Mouse (Mus musculus): ENCODE results near the gene Setd3. TPM values are rescaled to one million over a fixed set of nuclear protein-coding genes. Genes with fewer than 3 reads are reported as not detected.
A peak's percentile ranks its signal among the peaks of the same experiment; 100 is the strongest.

Gene Setd3
- polyA plus RNA-seq, 1 experiment from 2014 or later, result 72.6 TPM

DNA sequence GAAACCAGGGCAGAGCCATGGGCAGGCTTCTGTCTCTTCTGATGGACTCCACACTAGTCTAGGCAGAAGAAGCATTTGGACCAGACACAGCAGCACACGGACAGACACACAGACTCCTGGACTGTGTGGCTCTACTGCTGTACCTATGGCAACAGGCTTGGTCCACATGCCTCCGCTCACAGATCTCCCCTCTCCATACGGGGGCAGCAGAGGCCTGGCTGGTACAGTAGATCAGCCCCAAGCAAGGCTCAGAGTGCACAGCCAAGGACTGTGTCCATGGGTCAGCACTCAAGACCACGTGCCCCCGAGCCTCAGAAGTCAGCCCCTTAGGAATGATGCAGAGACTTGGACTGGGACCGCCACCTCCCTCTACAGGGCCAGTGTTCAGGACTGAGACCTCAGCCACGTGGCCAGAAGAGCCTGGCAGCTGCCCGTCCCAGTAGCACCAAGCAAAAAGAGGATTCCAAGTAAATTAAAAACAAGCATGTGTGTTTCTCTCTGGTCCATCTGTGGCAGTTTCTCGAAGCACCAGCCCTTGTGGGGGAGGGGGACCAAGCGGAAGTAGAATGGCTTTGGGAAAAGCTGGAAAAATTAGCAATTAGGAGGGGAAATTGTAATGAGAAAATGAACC is 100.9 kb downstream of the Setd3 start:
- Histone ChIP-seq H3K9me3 (no peaks in the 10 kb centered on the region), H3K4me3 (no peak overlapping the region), H3K27ac (no peak overlapping the region), H3K27me3 (ENCODE audit: insufficient read depth, poor library complexity, severe bottlenecking) (no peaks in the 10 kb centered on the region), H3K4me1 (no peaks in the 10 kb centered on the region), H3K36me3 (no peaks in the 10 kb centered on the region)
- 68% methylated on average over 10 of the region's 10 CpGs for WGBS
- no peak for DNase-seq (ENCODE audit: low spot score)

- H3K4me3 ChIP-seq, result no peak overlapping the region
- no peaks in the 10 kb centered on the region for H3K9me3 ChIP-seq
- peaks cover 10% of the 10 kb centered on the region for H3K27me3 ChIP-seq (ENCODE audit: insufficient read depth, poor library complexity, severe bottlenecking)
- H3K27ac ChIP-seq, result no peak overlapping the region
- H3K36me3 ChIP-seq, result no peaks in the 10 kb centered on the region
- WGBS, result 70% methylated on average over 5 of the region's 5 CpGs
- no peak for DNase-seq (ENCODE audit: low spot score)
- H3K4me1 ChIP-seq, result peaks cover 14% of the 10 kb centered on the region
Observed at GRCm38 (mm10) chr12:108072907-108073306, 106.2 kb downstream of the Setd3 start.

DNA sequence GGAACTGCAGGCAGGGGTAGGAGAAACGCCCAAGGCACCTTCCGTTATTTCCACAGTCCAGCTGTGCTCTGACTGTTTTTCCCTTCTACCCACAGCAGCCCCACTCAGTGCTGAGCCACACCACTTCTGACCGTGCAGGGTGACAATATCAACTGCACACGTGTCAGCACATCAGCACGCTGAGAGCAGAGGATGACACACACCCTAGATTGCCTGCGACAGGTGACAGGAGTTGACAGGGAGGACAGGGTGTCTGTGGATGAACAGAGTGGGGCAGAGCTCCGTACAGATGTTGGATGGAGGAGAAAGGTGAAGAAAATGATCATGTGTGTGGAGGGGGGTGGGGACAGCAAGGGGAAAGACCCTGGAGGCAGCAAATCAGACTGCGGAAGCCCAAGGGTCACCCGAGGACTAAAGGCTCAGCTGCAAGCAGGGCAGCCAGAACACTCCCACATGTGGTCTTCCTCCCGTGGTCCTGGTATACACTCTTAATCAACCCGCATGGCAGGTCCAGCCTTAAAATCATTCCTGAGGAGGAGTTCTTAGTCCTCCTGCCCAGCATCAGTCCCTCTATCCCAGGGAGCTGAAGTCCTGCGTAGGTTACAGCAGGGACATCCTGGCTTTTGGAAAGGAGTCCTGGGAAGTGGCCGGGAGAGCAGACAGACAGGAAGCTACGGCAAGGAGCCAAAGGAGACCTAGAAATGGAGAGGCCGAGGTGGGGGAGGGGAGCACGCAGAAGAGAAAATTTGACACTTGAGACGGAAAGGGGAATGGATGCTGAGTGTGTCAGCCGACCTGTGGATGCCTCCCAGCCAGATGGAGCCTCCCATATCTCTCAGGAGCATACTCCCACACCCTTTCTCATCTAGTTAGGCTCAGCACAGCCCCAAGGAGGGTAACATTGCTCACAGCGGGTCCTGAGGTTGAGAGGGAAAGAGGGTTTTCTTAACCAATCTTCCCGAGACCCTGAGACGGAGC is 108.1 kb downstream of the Setd3 start:
- H3K36me3 ChIP-seq, result no peaks in the 10 kb centered on the region
- H3K9me3 ChIP-seq, result no peaks in the 10 kb centered on the region
- 45% methylated on average over 21 of the region's 21 CpGs for WGBS
- H3K27me3 ChIP-seq (ENCODE audit: insufficient read depth, poor library complexity, severe bottlenecking), result peaks cover 13% of the 10 kb centered on the region
- peak overlapping the region; percentile 38; the same call in 1 of the 2 replicates for H3K27ac ChIP-seq
- no peak overlapping the region for H3K4me3 ChIP-seq
- H3K4me1 ChIP-seq, result peaks cover 14% of the 10 kb centered on the region
- no peak for DNase-seq (ENCODE audit: low spot score)

DNA sequence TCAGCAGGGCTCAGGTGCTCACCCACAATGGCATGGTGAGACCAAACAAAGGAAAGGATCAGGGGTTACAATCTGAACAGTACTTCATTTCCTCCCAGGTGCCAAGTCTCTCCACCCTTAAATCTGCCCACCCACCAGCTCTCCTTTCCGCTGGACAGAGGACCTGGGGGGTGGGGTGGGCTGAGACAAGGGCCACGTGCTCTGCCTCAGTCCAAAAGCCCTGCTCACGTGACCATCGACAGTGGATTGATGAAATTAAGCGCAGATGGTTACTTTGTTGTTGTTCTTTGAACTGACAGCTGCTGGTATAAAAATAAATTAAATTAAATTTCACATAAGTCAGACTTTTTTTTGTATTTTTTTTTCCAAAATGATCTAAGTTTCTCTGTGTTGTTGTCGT is 109.6 kb downstream of the Setd3 start:
- Histone ChIP-seq H3K4me3 (no peak overlapping the region), H3K9me3 (no peaks in the 10 kb centered on the region), H3K36me3 (no peaks in the 10 kb centered on the region), H3K27ac (no peak overlapping the region), H3K4me1 (peaks cover 21% of the 10 kb centered on the region), H3K27me3 (ENCODE audit: insufficient read depth, poor library complexity, severe bottlenecking) (peaks cover 13% of the 10 kb centered on the region)
- WGBS, result 71% methylated on average over 6 of the region's 6 CpGs
- DNase-seq (ENCODE audit: low spot score), result no peak

- H3K4me3 ChIP-seq, result no peak overlapping the region
- WGBS, result 84% methylated on average over 13 of the region's 13 CpGs
- no peak for DNase-seq (ENCODE audit: low spot score)
- peaks cover 13% of the 10 kb centered on the region for H3K27me3 ChIP-seq (ENCODE audit: insufficient read depth, poor library complexity, severe bottlenecking)
- no peaks in the 10 kb centered on the region for H3K9me3 ChIP-seq
- H3K4me1 ChIP-seq, result peaks cover 29% of the 10 kb centered on the region
- no peak overlapping the region for H3K27ac ChIP-seq
- H3K36me3 ChIP-seq, result no peaks in the 10 kb centered on the region
Observed at GRCm38 (mm10) chr12:108067811-108068375, 111.2 kb downstream of the Setd3 start.

DNA sequence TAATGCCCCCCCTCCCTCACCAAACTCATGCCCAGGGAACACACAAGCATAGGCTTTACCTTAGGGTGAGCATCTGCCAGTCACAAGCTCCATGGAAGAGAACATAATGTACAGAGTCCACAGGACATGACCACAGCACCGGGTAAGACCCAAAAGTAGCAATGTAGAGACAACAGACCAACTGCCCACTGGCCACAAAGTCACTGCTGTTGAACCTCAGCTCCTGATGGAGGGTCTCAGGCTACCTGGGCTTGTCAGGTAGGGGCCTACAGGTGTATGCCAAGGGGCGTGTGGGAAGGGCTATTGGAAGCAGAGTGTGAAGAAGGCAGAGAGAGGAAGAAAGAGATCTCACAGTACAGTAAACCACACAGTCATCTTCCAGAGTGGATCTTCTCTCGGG is 111.9 kb downstream of the Setd3 start:
- peaks cover 13% of the 10 kb centered on the region for H3K27me3 ChIP-seq (ENCODE audit: insufficient read depth, poor library complexity, severe bottlenecking)
- 81% methylated on average over 3 of the region's 3 CpGs for WGBS
- no peak for DNase-seq (ENCODE audit: low spot score)
- H3K4me3 ChIP-seq, result no peak overlapping the region
- H3K27ac ChIP-seq, result no peak overlapping the region
- no peaks in the 10 kb centered on the region for H3K36me3 ChIP-seq
- H3K4me1 ChIP-seq, result peaks cover 29% of the 10 kb centered on the region
- H3K9me3 ChIP-seq, result no peaks in the 10 kb centered on the region

GRCm38 (mm10) chr12:108064396-108064998 is 114.6 kb downstream of the Setd3 start:
- Histone ChIP-seq H3K9me3 (no peaks in the 10 kb centered on the region), H3K27ac (no peak overlapping the region)

GRCm38 (mm10) chr12:108063986-108064385 is 115.1 kb downstream of the Setd3 start:
- Histone ChIP-seq H3K27ac (peak overlapping the region; percentile 47; the same call in 1 of the 2 replicates), H3K36me3 (no peaks in the 10 kb centered on the region), H3K4me1 (peaks cover 15% of the 10 kb centered on the region), H3K27me3 (ENCODE audit: insufficient read depth, poor library complexity, severe bottlenecking) (peaks cover 13% of the 10 kb centered on the region), H3K9me3 (no peaks in the 10 kb centered on the region), H3K4me3 (no peak overlapping the region)
- DNase-seq (ENCODE audit: low spot score), result no peak
- 30% methylated on average over 6 of the region's 6 CpGs for WGBS

More at GRCm38 (mm10) chr12:108064396-108064998, 114.6 kb downstream of the Setd3 start:
- WGBS, result 59% methylated on average over 9 of the region's 9 CpGs
- no peak overlapping the region for H3K4me3 ChIP-seq
- peaks cover 13% of the 10 kb centered on the region for H3K27me3 ChIP-seq (ENCODE audit: insufficient read depth, poor library complexity, severe bottlenecking)
- peaks cover 15% of the 10 kb centered on the region for H3K4me1 ChIP-seq
- no peak for DNase-seq (ENCODE audit: low spot score)
- H3K36me3 ChIP-seq, result no peaks in the 10 kb centered on the region

DNA sequence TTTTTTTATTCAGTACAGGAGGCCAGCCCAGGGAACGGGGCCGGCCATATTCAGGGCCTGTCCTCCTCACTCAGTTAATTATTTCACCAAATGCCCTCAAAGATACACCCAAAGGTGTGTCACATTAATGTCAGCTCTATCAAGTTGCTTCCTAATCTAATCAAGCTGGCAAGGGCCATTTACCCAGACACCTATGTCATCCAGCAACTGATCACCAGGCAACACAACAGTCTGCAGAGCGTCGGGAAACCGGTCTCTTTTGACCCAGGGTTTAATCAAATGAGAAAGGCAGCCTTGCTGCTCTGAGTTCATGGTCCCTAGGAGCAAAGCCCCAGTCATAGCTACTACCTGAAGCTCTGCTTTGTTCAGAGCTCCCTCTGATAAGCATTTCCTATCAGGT is 117.0 kb downstream of the Setd3 start:
- WGBS, result 71% methylated on average over 5 of the region's 5 CpGs
- Histone ChIP-seq H3K27ac (no peak overlapping the region), H3K27me3 (ENCODE audit: insufficient read depth, poor library complexity, severe bottlenecking) (no peaks in the 10 kb centered on the region)

DNA sequence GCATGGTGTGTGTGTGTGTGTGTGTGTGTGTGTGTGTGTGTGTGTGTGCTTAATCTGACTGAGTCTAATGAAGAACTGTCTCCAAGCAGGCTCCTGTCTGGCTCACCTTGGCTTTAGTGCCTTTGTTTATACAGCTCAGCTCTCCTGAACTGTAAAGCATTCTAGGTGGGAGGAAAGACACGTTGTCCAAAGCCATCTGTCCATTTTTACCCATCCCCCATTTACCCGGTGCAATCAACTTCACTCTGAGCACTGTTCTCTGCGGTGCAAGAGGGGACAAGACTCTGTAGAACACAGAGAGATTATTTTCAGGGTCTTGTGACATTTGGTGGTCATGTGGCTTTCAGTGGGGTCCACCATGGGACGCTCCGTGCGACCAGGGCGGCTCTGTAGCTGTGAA is 117.5 kb downstream of the Setd3 start:
- WGBS, result 79% methylated on average over 7 of the region's 7 CpGs
- Histone ChIP-seq H3K27me3 (ENCODE audit: insufficient read depth, poor library complexity, severe bottlenecking) (no peaks in the 10 kb centered on the region), H3K9me3 (no peaks in the 10 kb centered on the region), H3K4me1 (peaks cover 15% of the 10 kb centered on the region), H3K36me3 (no peaks in the 10 kb centered on the region), H3K4me3 (no peak overlapping the region), H3K27ac (no peak overlapping the region)
- no peak for DNase-seq (ENCODE audit: low spot score)

More for the DNA sequence above, 117.0 kb downstream of the Setd3 start:
- Histone ChIP-seq H3K4me1 (peaks cover 15% of the 10 kb centered on the region), H3K36me3 (no peaks in the 10 kb centered on the region), H3K4me3 (no peak overlapping the region), H3K9me3 (no peaks in the 10 kb centered on the region)
- DNase-seq (ENCODE audit: low spot score), result no peak
